Mouse (Mus musculus) kidney, embryonic 14.5 days (tissue): ENCODE data around the gene Epop. TPM values are rescaled to one million over a fixed set of nuclear protein-coding genes. Genes with fewer than 3 reads are reported as not detected.

Experiments used
- ATAC-seq: fragments of 200-750 bp; cut with Nextera tagmentation; 2 replicates; pipeline ENCODE4 v1.8.0; 2017; ENCODE audit warnings: moderate number of reproducible peaks, mild to moderate bottlenecking, moderate TSS enrichment, moderate library complexity; ENCODE audit not compliant: low FRiP score, low TSS enrichment
- H3K27ac ChIP-seq: fragments of 300-500 bp; sonication (generic); 2 replicates; pipeline ENCODE4 v1.5.1; 2014; ENCODE audit warnings: low read depth, mild to moderate bottlenecking, low read length, moderate library complexity, mixed read lengths
- H3K27me3 ChIP-seq: fragments of 300-500 bp; sonication (generic); 2 replicates; pipeline ENCODE4 v1.6.1; 2014; ENCODE audit warnings: mild to moderate bottlenecking, low read length; ENCODE audit not compliant: control insufficient read depth, insufficient read depth
- H3K36me3 ChIP-seq: fragments of 300-500 bp; sonication (generic); 2 replicates; pipeline ENCODE4 v1.6.1; 2014; ENCODE audit warnings: low read length, mixed read lengths; ENCODE audit not compliant: control insufficient read depth, insufficient read depth
- H3K4me1 ChIP-seq: fragments of 300-500 bp; sonication (generic); 2 replicates; pipeline ENCODE4 v1.6.1; 2014; ENCODE audit warnings: low read length, mixed read lengths; ENCODE audit not compliant: control insufficient read depth, insufficient read depth
- H3K4me2 ChIP-seq: fragments of 300-500 bp; sonication (generic); replicated peaks from 2 replicates; pipeline ENCODE4 v1.6.1; 2014; ENCODE audit warnings: low read depth, mild to moderate bottlenecking, low read length
- H3K4me3 ChIP-seq: fragments of 300-500 bp; sonication (generic); 2 replicates; pipeline ENCODE4 v1.5.1; 2014; ENCODE audit warnings: mild to moderate bottlenecking, low read length
- H3K9ac ChIP-seq: fragments of 300-500 bp; sonication (generic); 2 replicates; pipeline ENCODE4 v1.6.1; 2014; ENCODE audit warnings: low read depth, mild to moderate bottlenecking, low read length, moderate library complexity
- H3K9me3 ChIP-seq: fragments of 300-500 bp; sonication (generic); 2 replicates; pipeline ENCODE4 v1.6.1; 2016; ENCODE audit warnings: low read length; ENCODE audit not compliant: control insufficient read depth
- WGBS: fragments of 180-500 bp; shearing (Covaris S2); extraction: QIAGEN DNeasy Blood & Tissue Kit; methylation state at CpG from one replicate; pipeline ENCODE4 v1.1.7; 2014; 5-methylcytosine and 5-hydroxymethylcytosine counted together
- polyA plus RNA-seq: library from polyadenylated mRNA; unstranded; fragments of >200 nt; fragmentation: Nextera tagmentation; extraction: Ambion mirVana; gene quantifications from 2 replicates; pipeline ENCODE4 v1.2.1, GENCODE M21; 2014

Gene Epop
- polyA plus RNA-seq, 1 experiment from 2014 or later, result 6.9 TPM

DNA sequence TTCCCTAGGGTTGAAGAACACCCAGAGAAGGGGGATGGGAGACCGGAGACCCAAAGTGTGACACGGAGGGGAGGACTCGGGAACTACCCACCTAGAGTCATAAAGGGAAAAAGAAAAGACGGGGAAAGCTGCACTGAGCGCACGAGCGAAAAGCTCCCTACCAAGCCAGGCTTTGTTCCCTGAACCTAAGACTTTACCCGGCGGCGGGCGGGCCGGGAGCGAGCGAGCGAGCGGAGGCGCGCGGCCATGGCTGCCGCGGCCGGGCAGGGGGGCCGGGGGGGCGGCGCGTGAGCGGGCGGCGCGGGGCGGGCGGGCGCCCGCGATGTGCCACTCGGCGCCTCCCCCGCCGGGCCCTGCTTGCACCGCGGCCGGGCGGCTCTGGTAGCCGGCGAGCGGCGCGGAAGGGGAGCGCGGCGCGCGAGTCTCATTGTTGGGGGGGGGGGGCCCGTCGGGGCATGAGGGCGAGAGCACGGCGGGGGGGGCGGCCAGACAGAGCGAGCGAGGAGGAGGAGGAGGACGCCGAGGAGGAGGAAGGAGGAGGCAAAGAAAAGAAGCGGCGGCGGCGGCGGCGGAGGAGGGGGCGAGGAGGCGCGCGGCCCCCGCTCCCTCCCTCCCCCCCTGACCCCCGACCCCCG is 33.5 kb upstream of the Epop start, which contains the start of gene Mllt6:
Mllt6 (plus strand) TSS at position 522 of the 635 bp plus-strand sequence.
- peak; percentile 37 for ATAC-seq
- 1% methylated on average over 53 of the region's 76 CpGs for WGBS
- peak within 1 kb of the TSS; percentile 90 for H3K4me3 ChIP-seq
- H3K27me3 ChIP-seq, result peaks cover 2% of the 10 kb centered on the region; the same call in 1 of the 2 replicates
- peak within 1 kb of the TSS; percentile 89 for H3K4me2 ChIP-seq
- H3K4me1 ChIP-seq, result peaks cover 38% of the 10 kb centered on the region
- peaks cover 24% of the 10 kb centered on the region; the same call in 1 of the 2 replicates for H3K36me3 ChIP-seq
- peak within 1 kb of the TSS; percentile 91 for H3K27ac ChIP-seq
- H3K9ac ChIP-seq, result peak within 1 kb of the TSS; percentile 92
- H3K9me3 ChIP-seq, result no peaks in the 10 kb centered on the region

DNA sequence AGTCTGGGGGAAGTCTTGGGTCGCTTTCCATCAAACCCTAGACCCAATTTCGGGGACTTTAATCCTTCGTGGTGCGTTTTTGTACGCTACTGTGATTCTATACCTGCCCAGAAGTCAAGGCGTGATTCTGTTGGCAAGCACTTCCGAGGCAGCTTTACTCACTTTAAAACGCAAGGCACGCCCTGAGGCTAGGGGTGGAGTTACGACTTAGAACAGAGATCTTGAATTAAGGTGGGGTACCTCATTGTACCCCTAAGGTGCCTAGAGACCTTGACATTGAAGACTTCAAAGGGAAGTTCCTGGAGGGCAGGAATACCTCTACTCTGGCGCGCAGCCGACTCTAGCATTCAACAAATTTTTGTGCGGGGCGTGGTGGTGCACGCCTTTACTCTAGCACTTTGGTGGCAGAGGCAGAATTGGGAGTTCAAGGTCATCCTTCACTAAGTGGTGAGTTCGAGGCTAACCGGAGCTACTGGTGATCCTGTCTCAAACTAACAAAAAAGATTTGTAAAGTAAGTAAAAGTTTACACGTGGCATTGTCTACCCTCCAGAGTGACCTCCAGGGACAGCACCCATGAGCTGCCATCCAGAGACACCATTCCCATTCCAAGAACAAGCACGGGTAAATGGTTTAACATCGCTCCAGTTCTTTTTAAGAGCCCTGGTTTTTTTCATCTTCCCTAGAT is 32.8 kb upstream of the Epop start:
- no peak for ATAC-seq
- H3K9me3 ChIP-seq, result no peaks in the 10 kb centered on the region
- H3K4me3 ChIP-seq, result peak overlapping the region; percentile 90
- peak overlapping the region; percentile 91 for H3K27ac ChIP-seq
- H3K4me2 ChIP-seq, result peak overlapping the region; percentile 89
- H3K27me3 ChIP-seq, result peaks cover 2% of the 10 kb centered on the region; the same call in 1 of the 2 replicates
- H3K36me3 ChIP-seq, result peaks cover 20% of the 10 kb centered on the region; the same call in 1 of the 2 replicates
- peaks cover 40% of the 10 kb centered on the region for H3K4me1 ChIP-seq
- peak overlapping the region; percentile 92 for H3K9ac ChIP-seq
- 1% methylated on average over 21 of the region's 21 CpGs for WGBS

DNA sequence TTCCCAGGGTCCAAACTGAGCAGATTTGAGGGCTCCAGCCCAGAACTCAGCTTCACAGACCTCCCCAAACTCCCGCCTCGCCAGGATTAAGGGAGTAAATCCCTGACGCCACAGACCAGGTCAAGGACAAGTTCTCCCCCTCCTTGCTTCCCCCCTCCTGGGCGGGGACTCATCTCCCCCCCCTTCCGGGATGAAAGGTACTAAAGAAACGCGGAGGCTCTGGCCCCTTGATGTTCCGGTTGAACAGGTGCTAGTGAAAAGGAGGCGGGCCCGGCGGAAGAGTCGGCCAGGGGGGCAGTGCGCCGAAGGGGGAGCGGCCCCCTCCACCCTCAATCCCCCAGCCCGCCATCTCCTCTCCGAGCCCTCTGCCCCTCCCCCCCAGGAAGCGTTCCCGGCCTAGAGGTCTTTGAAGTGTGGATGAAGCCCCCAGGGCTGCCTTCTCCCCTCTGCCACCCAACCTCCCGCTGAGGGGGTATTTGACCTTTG is 32.2 kb upstream of the Epop start:
- peak overlapping the region; percentile 74 for H3K9ac ChIP-seq

DNA sequence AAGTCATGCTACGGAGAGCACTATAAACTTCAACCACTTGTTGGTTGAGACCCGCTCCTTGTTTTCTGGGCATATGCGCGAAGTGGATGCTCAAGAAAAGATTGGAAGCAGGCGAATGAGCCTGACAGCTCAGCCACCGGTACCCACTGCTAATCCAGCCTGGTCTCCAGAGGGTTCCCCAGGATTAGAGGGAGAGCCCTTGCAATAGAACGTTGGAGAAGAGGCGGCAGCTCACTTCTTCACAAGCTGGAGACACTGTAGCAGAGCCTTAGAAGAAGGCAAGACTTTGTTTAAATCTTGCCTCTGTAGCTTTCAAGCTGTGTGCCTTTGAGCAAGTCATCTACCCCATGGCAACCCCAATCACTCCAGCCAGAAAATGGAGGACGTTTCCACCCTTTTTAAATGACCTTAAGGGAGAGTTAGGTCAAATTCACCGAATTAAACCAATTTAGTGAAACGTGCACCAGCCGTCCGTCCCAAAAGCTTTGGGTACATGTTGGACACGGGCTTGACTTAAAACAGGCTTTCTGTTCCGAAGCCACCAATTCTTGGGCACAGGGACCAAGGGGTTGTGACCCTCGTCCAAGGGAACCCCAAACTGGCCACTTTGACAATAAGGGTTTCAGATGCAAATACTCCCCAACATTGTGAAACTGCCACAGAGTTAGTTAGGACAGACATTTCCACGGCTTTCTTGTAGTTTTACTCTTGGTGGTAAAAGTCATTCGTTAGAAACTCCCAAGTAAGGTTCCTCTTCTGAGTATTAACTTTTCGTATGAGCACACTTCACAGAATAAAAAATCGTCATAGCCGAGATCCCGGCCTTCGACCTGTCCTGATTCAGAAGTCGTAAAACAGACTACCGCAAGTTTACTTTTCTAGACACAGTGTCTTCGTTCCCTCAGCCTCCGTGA is 31.5 kb upstream of the Epop start:
- Histone ChIP-seq H3K4me3 (peak overlapping the region; percentile 90), H3K4me1 (peaks cover 45% of the 10 kb centered on the region), H3K27me3 (peaks cover 2% of the 10 kb centered on the region; the same call in 1 of the 2 replicates), H3K9ac (peak overlapping the region; percentile 74), H3K27ac (peak overlapping the region; percentile 91; the same call in 1 of the 2 replicates), H3K36me3 (peaks cover 7% of the 10 kb centered on the region; the same call in 1 of the 2 replicates), H3K4me2 (peak overlapping the region; percentile 89), H3K9me3 (no peaks in the 10 kb centered on the region)
- no peak for ATAC-seq
- WGBS, result 2% methylated on average over 27 of the region's 27 CpGs

More for the DNA sequence above, 32.2 kb upstream of the Epop start:
- 0% methylated on average over 17 of the region's 20 CpGs for WGBS
- Histone ChIP-seq H3K27me3 (peaks cover 2% of the 10 kb centered on the region; the same call in 1 of the 2 replicates), H3K4me1 (peaks cover 45% of the 10 kb centered on the region), H3K27ac (peak overlapping the region; percentile 91), H3K9me3 (no peaks in the 10 kb centered on the region), H3K4me2 (peak overlapping the region; percentile 89), H3K4me3 (peak overlapping the region; percentile 90), H3K36me3 (peaks cover 14% of the 10 kb centered on the region; the same call in 1 of the 2 replicates)
- no peak for ATAC-seq

DNA sequence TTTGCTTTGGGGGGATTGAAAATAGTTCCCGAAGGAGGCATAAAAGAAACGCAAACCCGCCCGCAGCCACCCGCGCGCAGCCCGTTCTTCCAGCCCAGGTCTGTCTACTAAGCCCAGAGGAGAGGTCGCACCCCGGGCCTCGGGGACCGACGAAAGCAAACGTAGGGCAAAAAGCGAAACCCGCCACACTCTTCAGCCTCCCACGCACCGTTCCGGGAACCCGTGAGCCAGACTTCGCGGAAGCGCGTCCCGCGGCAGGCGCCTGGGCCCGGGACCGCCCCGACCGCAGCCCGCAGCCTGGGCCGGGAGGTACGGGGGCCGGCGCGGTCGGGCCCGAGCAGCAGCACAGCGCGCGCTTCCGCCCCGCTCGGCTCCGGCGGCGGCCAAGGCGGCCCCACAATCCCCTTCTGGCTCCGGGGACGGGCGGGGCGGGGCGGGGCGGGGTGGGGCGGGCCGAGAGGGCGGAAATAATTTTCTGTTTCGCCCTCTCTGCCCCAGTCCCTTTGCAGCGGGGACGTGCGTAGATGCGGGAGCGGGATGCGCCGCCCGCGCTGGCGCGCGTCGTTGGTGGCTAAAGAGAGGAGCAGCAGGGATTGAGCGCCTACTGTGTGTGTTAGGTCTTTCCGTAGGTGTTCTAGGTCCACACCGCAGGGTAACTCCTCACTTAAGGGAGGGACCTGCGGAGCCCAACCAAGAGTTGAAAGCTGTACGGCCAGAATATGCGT is 30.6 kb upstream of the Epop start:
- ATAC-seq, result peak; percentile 61
- peak overlapping the region; percentile 74 for H3K9ac ChIP-seq

DNA sequence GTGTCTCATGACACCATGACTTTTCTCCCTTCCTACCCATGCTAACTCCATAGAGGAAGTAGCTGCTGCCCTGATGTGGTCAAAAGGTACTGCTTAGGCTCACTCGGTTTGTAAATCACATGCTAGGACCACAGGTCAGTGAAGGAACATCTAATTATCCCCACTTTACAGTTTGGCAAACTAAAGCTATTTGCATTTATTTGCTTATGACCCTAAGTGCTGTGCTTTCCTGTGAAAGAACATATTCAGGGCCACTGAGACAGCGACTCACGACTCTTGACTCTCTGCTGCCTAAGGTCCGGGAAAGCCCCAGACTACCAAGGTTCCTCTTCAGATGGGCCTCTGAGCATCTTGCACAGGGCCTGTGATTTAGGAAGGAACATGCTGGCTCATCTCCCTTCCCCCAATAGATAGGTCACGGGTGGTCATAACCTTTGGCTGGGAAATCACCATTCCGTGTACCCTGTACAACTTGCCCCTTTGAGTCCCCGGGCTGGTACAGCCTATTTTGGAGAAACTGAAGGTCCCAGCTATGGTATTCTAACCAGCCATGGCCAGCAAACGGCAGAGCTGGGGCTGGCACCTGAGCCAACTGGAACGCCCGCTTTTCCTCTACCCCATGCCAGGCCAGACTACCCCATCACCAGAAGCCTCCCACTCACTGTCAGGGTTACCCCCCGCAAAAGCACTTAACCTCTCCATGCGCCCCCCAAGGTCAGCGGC is 29.9 kb upstream of the Epop start:
- 7% methylated on average over 13 of the region's 13 CpGs for WGBS
- H3K36me3 ChIP-seq, result no peaks in the 10 kb centered on the region
- H3K4me3 ChIP-seq, result peak overlapping the region; percentile 66
- H3K4me2 ChIP-seq, result peak overlapping the region; percentile 89
- peak overlapping the region; percentile 74 for H3K9ac ChIP-seq
- H3K27ac ChIP-seq, result peak overlapping the region; percentile 74
- H3K27me3 ChIP-seq, result peaks cover 2% of the 10 kb centered on the region; the same call in 1 of the 2 replicates
- peaks cover 36% of the 10 kb centered on the region for H3K4me1 ChIP-seq
- ATAC-seq, result no peak
- no peaks in the 10 kb centered on the region for H3K9me3 ChIP-seq

More for the DNA sequence above, 30.6 kb upstream of the Epop start:
- peak overlapping the region; percentile 66 for H3K4me3 ChIP-seq
- H3K36me3 ChIP-seq, result no peaks in the 10 kb centered on the region
- H3K27me3 ChIP-seq, result peaks cover 2% of the 10 kb centered on the region; the same call in 1 of the 2 replicates
- H3K4me2 ChIP-seq, result peak overlapping the region; percentile 89
- peak overlapping the region; percentile 74 for H3K27ac ChIP-seq
- H3K9me3 ChIP-seq, result no peaks in the 10 kb centered on the region
- WGBS, result under 1% methylated on average over 62 of the region's 78 CpGs
- H3K4me1 ChIP-seq, result peaks cover 44% of the 10 kb centered on the region

DNA sequence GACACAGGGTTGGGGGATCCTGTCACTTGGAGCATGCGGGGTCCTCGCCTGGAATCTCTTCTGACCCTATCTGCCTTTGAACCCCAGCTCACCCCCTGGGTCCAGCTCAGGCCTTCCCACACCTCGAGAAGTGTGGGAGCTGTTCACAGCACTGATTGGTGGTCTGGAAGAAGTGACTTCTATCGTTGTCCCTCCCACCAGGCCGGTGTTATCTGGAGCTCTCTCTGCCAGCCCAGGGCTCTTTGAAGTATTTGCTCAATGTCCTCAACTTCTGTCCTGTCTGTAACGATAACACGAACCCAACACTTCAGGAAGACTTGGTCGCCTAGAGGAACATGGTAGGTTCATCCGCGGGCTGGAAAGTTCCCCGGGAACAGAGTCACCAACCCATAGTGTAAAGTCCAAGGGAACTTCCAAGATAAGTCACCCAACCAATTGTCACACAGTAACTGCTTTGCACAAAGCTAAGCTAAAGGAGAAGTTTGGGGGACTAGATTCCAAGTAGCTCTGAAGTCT is 29.3 kb upstream of the Epop start:
- no peak for ATAC-seq
- no peaks in the 10 kb centered on the region for H3K9me3 ChIP-seq
- H3K9ac ChIP-seq, result peak overlapping the region; percentile 9; the same call in 1 of the 2 replicates
- H3K4me2 ChIP-seq, result peak overlapping the region; percentile 89; the same call in 1 of the 2 replicates
- H3K4me1 ChIP-seq, result peaks cover 36% of the 10 kb centered on the region
- no peak overlapping the region for H3K27ac ChIP-seq
- H3K36me3 ChIP-seq, result no peaks in the 10 kb centered on the region
- WGBS, result 59% methylated on average over 11 of the region's 11 CpGs
- H3K27me3 ChIP-seq, result peaks cover 2% of the 10 kb centered on the region; the same call in 1 of the 2 replicates
- H3K4me3 ChIP-seq, result no peak overlapping the region
